In genomic region chr13:84348701-84348975, GRCm38 (mm10) we compare ENCODE assay signal across 8 mouse cellular contexts.
DNase-seq lines count a peak whose midpoint lies in the region; ATAC-seq and TF ChIP-seq lines count a peak whose summit lies in the region.

No protein-coding gene starts in this region.

- TF ChIP-seq CTCF in ES-Bruce4 (IDR thresholded peaks at IDR 0.05; ENCODE audit: low read depth, low read length), result no peak
- TF ChIP-seq CTCF in liver, postnatal 0 days (IDR thresholded peaks at IDR 0.05; ENCODE audit: low read depth), result no peak

- peaks cover 8% of the 10 kb centered on the region; the same call in 1 of the 2 replicates for H3K27me3 ChIP-seq in ES-Bruce4 (ENCODE audit: control insufficient read depth, insufficient read depth, low read length, poor library complexity, severe bottlenecking)
- peaks cover 41% of the 10 kb centered on the region for H3K27me3 ChIP-seq in liver, postnatal 0 days (ENCODE audit: insufficient read depth, low read length)

- TF ChIP-seq EP300 in ES-Bruce4 (IDR thresholded peaks at IDR 0.05; ENCODE audit: insufficient read depth, low read depth, low read length), result no peak
- no peak for TF ChIP-seq EP300 in liver, postnatal 0 days (IDR thresholded peaks at IDR 0.05; ENCODE audit: low read depth)

- no peak for DNase-seq in frontal cortex, adult 2 months (ENCODE audit: extremely low spot score in 1 of 2, low spot score in 1 of 2)
- DNase-seq in liver, postnatal 0 days, result no peak
- DNase-seq in embryo, embryonic 10.5 days (ENCODE audit: low spot score), result no peak
- no peak for DNase-seq in adrenal gland, postnatal 25 days

- no peaks in the 10 kb centered on the region for H3K4me1 ChIP-seq in ES-Bruce4 (ENCODE audit: control insufficient read depth, insufficient read depth, low read length)
- peaks cover 12% of the 10 kb centered on the region; the same call in 1 of the 2 replicates for H3K4me1 ChIP-seq in liver, postnatal 0 days (ENCODE audit: insufficient read depth)

- ATAC-seq in frontal cortex, adult (ENCODE audit: low TSS enrichment), result peak; percentile 1; the same call in 1 of the 2 replicates
- ATAC-seq in hematopoietic stem cell, adult 5-6 weeks (replicated peaks in 1 of 2; ENCODE audit: insufficient read depth in 1 of 2, low FRiP score in 2 of 2, low TSS enrichment in 1 of 2, low read depth in 1 of 2, poor library complexity in 2 of 2, severe bottlenecking in 2 of 2), result peak; percentile 2 to 10; a peak in 1 of 4 replicates
- no peak for ATAC-seq in liver, postnatal 0 days
- no peak for ATAC-seq in erythroid progenitor cell, adult 5-6 weeks (replicated peaks; ENCODE audit: low FRiP score, poor library complexity, severe bottlenecking)

- H3K9ac ChIP-seq in ES-Bruce4 (ENCODE audit: low read depth, poor library complexity, severe bottlenecking), result peak overlapping the region; percentile 51
- H3K9ac ChIP-seq in liver, postnatal 0 days (replicated peaks), result no peak overlapping the region

- WGBS in liver, postnatal 0 days (ENCODE audit: insufficient replicate concordance), result 1% methylated on average over 9 of the region's 9 CpGs

- peak overlapping the region; percentile 55; the same call in 1 of the 2 replicates for H3K27ac ChIP-seq in ES-Bruce4 (ENCODE audit: insufficient read depth, low read length)
- H3K27ac ChIP-seq in liver, postnatal 0 days (ENCODE audit: low read depth), result no peak overlapping the region

- no peak for TF ChIP-seq POLR2A in ES-Bruce4 (IDR thresholded peaks at IDR 0.05; ENCODE audit: insufficient read depth, low read length)

- no peaks in the 10 kb centered on the region for H3K36me3 ChIP-seq in ES-Bruce4 (ENCODE audit: control insufficient read depth, insufficient read depth, low read length, poor library complexity, severe bottlenecking)
- H3K36me3 ChIP-seq in liver, postnatal 0 days (replicated peaks; ENCODE audit: insufficient read depth, low read length), result no peaks in the 10 kb centered on the region

- H3K9me3 ChIP-seq in ES-Bruce4 (replicated peaks; ENCODE audit: control insufficient read depth, insufficient read depth, low read length, poor library complexity, severe bottlenecking), result no peaks in the 10 kb centered on the region
- H3K9me3 ChIP-seq in liver, postnatal 0 days (ENCODE audit: low read length), result no peaks in the 10 kb centered on the region

- peak overlapping the region; percentile 81 for H3K4me3 ChIP-seq in ES-Bruce4 (ENCODE audit: low read depth, low read length)
- H3K4me3 ChIP-seq in liver, postnatal 0 days (ENCODE audit: low read depth, low read length), result peak overlapping the region; percentile 43

- H3K4me2 ChIP-seq in liver, postnatal 0 days (ENCODE audit: low read depth, low read length), result peak overlapping the region; percentile 82

Comparison
In these comparisons a context has a peak if more than half of its experiments do, and no peak if none do; other contexts are left out.
1. ATAC-seq: peak in frontal cortex, adult (single experiment) and hematopoietic stem cell, adult 5-6 weeks (2 of 2); none in liver, postnatal 0 days (single experiment) and erythroid progenitor cell, adult 5-6 weeks (single experiment).